Mouse (Mus musculus) stomach, embryonic 14.5 days (tissue): Measurements from ENCODE around the gene Ldlrap1. TPM values are rescaled to one million over a fixed set of nuclear protein-coding genes. Genes with fewer than 3 reads are reported as not detected.
A peak's percentile ranks its signal among the peaks of the same experiment; 100 is the strongest.

Experiments used
- ATAC-seq: fragments of 200-750 bp; cut with Nextera tagmentation; 2 replicates; pipeline ENCODE4 v1.8.0; 2017; ENCODE audit warnings: low read depth, moderate TSS enrichment; ENCODE audit not compliant: insufficient number of reproducible peaks, insufficient read depth, low FRiP score
- H3K27ac ChIP-seq: fragments of 300-500 bp; sonication (generic); 2 replicates; pipeline ENCODE4 v1.5.1; 2014; ENCODE audit warnings: mild to moderate bottlenecking, low read length, moderate library complexity, mixed read lengths
- H3K27me3 ChIP-seq: fragments of 300-500 bp; sonication (generic); 2 replicates; pipeline ENCODE4 v1.6.1; 2014; ENCODE audit warnings: low read length, control low read depth, mixed read lengths; ENCODE audit not compliant: control insufficient read depth, insufficient read depth
- H3K36me3 ChIP-seq: fragments of 300-500 bp; sonication (generic); 2 replicates; pipeline ENCODE4 v1.6.1; 2014; ENCODE audit warnings: mild to moderate bottlenecking, control low read depth, low read length, moderate library complexity, mixed read lengths; ENCODE audit not compliant: control insufficient read depth, insufficient read depth
- H3K4me1 ChIP-seq: fragments of 300-500 bp; sonication (generic); 2 replicates; pipeline ENCODE4 v1.6.1; 2014; ENCODE audit warnings: low read length, control low read depth, mixed read lengths; ENCODE audit not compliant: control insufficient read depth, insufficient read depth
- H3K4me2 ChIP-seq: fragments of 300-500 bp; sonication (generic); replicated peaks from 2 replicates; pipeline ENCODE4 v1.6.1; 2014; ENCODE audit warnings: low read depth, low read length, control low read depth
- H3K4me3 ChIP-seq: fragments of 300-500 bp; sonication (generic); 2 replicates; pipeline ENCODE4 v1.5.1; 2014; ENCODE audit warnings: low read depth, low read length, control low read depth
- H3K9ac ChIP-seq: fragments of 300-500 bp; sonication (generic); replicated peaks from 2 replicates; pipeline ENCODE4 v1.6.1; 2014; ENCODE audit warnings: low read depth, mild to moderate bottlenecking, control low read depth, low read length, moderate library complexity, mixed read lengths
- H3K9me3 ChIP-seq: fragments of 300-500 bp; sonication (generic); 2 replicates; pipeline ENCODE4 v1.6.1; 2016; ENCODE audit warnings: low read depth, low read length, control low read depth; ENCODE audit not compliant: control insufficient read depth
- WGBS: fragments of 180-500 bp; shearing (Covaris S2); extraction: QIAGEN DNeasy Blood & Tissue Kit; methylation state at CpG from one replicate; pipeline ENCODE4 v1.1.7; 2014; 5-methylcytosine and 5-hydroxymethylcytosine counted together
- polyA plus RNA-seq: library from polyadenylated mRNA; unstranded; fragments of >200 nt; fragmentation: Nextera tagmentation; extraction: Ambion mirVana; gene quantifications from 2 replicates; pipeline ENCODE4 v1.2.1, GENCODE M21; 2014

Ldlrap1 gene
- polyA plus RNA-seq, 1 experiment from 2014 or later = 18.9 TPM

DNA sequence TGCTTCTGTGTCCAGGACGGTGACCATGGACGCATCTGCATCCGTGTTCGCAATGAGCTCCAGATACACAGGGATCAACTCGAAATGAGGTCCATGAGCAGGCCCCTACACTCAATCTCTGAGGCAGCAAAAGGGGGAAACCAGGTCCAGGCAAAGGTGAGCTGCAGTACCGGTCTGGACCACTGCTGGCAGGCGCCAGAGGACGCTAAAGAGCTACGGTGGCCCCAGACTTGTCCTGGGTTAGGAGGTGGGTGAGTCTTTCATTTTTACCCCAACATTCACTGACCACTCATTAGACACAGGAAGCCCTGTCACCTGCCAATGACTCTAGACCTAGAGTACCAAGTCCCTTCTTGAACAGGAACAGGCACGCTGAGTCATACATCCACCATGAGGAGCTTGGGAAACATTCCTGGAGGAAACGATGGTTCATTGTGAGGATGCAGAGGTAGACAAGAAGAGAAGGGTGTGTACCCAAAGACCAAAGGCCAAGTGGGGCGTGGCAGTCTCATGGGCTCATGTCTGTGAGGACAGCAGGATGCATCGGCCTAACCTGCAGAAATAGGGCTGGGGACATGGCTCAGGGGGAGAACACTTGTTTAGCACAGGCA, 42.0 kb downstream of the Ldlrap1 start:
- Histone ChIP-seq H3K9me3 (no peaks in the 10 kb centered on the region), H3K36me3 (no peaks in the 10 kb centered on the region), H3K4me1 (peaks cover 20% of the 10 kb centered on the region; the same call in 1 of the 2 replicates), H3K4me3 (no peak overlapping the region), H3K27ac (no peak overlapping the region), H3K4me2 (no peak overlapping the region), H3K9ac (no peak overlapping the region), H3K27me3 (no peaks in the 10 kb centered on the region)
- ATAC-seq = no peak
- 66% methylated on average over 13 of the region's 13 CpGs for WGBS

DNA sequence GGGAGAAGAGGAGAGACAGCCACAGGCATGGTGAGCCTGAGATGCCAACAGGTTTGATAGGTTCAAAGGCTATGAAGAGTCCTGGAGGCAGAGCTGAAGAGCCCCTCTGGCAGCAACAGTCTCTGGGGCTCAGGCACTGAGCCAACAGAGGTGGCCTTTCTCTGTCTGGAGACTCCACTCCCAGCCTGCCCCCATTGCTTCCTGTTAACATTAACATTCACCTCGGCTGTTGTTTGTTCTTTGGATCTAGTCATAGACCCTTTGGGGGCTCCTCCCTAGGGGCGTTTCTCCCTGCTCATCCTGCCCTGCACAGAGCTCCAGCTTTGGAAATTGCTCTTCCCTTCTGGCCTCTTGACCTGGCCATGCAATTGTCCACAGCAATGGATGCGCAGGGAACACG, 42.9 kb downstream of the Ldlrap1 start:
- peaks cover 13% of the 10 kb centered on the region; the same call in 1 of the 2 replicates for H3K4me1 ChIP-seq
- 36% methylated on average over 4 of the region's 4 CpGs for WGBS
- no peaks in the 10 kb centered on the region for H3K27me3 ChIP-seq
- no peaks in the 10 kb centered on the region for H3K36me3 ChIP-seq
- no peak overlapping the region for H3K27ac ChIP-seq
- H3K9ac ChIP-seq = no peak overlapping the region
- ATAC-seq = no peak
- H3K4me3 ChIP-seq = no peak overlapping the region
- H3K9me3 ChIP-seq = no peaks in the 10 kb centered on the region
- no peak overlapping the region for H3K4me2 ChIP-seq

DNA sequence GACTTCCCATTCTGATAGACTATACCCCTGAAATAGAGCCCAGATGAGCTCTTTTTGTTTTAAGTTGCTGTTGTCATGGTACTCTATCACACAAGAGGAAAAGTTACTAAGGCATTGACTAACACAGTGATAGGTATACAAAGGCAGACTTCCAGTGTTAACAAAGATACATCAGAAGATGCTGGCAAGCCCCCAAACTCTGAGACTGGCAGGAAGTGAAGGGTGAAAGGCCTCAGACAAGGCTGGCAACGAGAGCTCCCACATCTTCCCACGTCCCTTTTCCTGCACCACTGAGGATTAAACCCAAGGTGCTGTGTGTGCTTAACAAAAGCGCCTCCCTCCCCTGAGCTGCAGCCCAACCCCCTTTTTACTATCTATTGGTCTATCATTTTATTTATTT, 44.6 kb downstream of the Ldlrap1 start:
- Histone ChIP-seq H3K36me3 (no peaks in the 10 kb centered on the region), H3K9me3 (no peaks in the 10 kb centered on the region)
- WGBS = 71% methylated on average over 3 of the region's 3 CpGs

DNA sequence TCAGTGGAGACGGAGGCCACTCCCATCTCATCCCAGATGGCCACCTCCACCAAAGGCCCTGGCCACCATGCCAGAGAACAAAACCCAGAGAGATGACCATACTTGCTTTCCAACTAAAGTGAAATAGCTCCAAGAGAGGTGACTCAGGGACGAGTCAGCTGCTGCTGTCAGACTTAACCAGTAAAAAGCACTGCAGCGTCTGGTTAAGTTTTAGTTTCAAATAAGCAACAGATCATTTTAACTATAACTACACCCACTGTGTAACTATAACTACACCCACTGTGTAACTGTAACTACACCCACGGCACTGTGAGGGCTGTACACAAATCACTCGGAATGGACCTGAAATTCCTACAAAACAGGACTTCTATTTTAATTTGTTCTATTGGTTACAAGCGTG, 46.7 kb downstream of the Ldlrap1 start:
- H3K4me1 ChIP-seq = peaks cover 11% of the 10 kb centered on the region; the same call in 1 of the 2 replicates
- no peak overlapping the region for H3K9ac ChIP-seq
- H3K27me3 ChIP-seq = no peaks in the 10 kb centered on the region
- no peak overlapping the region for H3K4me3 ChIP-seq
- no peaks in the 10 kb centered on the region for H3K9me3 ChIP-seq
- H3K36me3 ChIP-seq = no peaks in the 10 kb centered on the region
- H3K27ac ChIP-seq = no peak overlapping the region
- no peak for ATAC-seq
- no peak overlapping the region for H3K4me2 ChIP-seq
- WGBS = 81% methylated on average over 6 of the region's 6 CpGs

More for the DNA sequence above, 44.6 kb downstream of the Ldlrap1 start:
- Histone ChIP-seq H3K4me3 (no peak overlapping the region), H3K4me2 (no peak overlapping the region), H3K27me3 (no peaks in the 10 kb centered on the region), H3K4me1 (peaks cover 11% of the 10 kb centered on the region; the same call in 1 of the 2 replicates), H3K9ac (no peak overlapping the region), H3K27ac (no peak overlapping the region)
- no peak for ATAC-seq

- H3K27me3 ChIP-seq = no peaks in the 10 kb centered on the region
- no peak overlapping the region for H3K4me2 ChIP-seq
- ATAC-seq = no peak
These were observed 47.5 kb downstream of the Ldlrap1 start for GRCm38 (mm10) chr4:134720371-134720770.

DNA sequence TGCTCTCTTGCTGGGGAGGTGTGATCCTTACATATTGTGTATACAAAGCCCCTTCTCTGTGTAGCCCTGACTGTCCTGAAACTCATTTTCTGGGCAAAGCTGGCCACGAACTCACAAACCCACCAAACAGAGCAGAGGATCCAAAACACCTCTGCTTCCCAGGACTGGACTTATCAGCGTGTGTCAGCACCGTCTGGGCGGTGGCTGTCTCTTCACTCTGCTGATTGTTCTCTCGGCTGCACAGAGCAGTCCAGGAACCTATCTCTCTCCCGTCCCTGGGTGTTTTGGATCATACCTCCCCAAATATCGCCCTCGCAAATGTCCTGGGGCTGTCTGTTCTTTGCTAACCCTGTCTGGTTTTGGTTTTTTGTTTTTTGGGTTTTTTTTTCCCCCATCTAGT, 48.3 kb downstream of the Ldlrap1 start:
- Histone ChIP-seq H3K27me3 (no peaks in the 10 kb centered on the region), H3K4me3 (no peak overlapping the region), H3K4me1 (0 out of 2 replicates have a peak, but pooled peaks cover under 1% of the 10 kb centered on the region), H3K9ac (no peak overlapping the region), H3K9me3 (no peaks in the 10 kb centered on the region), H3K27ac (no peak overlapping the region), H3K4me2 (no peak overlapping the region), H3K36me3 (no peaks in the 10 kb centered on the region)
- ATAC-seq = no peak
- WGBS = 79% methylated on average over 8 of the region's 8 CpGs

More at GRCm38 (mm10) chr4:134720371-134720770, 47.5 kb downstream of the Ldlrap1 start:
- H3K9ac ChIP-seq = no peak overlapping the region
- H3K4me1 ChIP-seq = peaks cover 8% of the 10 kb centered on the region; the same call in 1 of the 2 replicates
- WGBS = 66% methylated on average over 3 of the region's 3 CpGs
- H3K9me3 ChIP-seq = no peaks in the 10 kb centered on the region
- H3K27ac ChIP-seq = no peak overlapping the region
- H3K4me3 ChIP-seq = no peak overlapping the region
- H3K36me3 ChIP-seq = no peaks in the 10 kb centered on the region

DNA sequence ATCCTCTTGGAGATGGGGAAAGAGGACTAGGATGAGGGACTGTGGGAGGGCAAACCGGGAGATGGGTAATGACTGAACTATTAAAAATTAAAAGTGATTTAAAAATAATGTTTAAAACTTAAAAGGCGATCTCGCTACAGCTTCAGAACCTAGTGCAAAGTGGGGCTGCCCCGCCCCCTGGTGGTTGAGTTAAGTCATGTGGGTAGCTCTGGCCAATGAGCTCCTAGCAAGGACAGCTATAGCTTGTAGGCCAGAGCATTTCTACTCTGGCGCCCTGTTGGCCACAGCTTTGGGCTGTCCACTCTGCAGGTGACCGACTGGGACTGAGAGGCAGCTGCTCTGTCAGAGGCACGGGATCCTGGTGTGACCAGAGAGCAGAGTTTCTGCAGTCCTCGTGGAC, 53.9 kb downstream of the Ldlrap1 start:
- Histone ChIP-seq H3K36me3 (no peaks in the 10 kb centered on the region), H3K4me3 (no peak overlapping the region), H3K27ac (no peak overlapping the region), H3K9ac (no peak overlapping the region), H3K4me1 (no peaks in the 10 kb centered on the region), H3K9me3 (no peaks in the 10 kb centered on the region), H3K4me2 (no peak overlapping the region), H3K27me3 (no peaks in the 10 kb centered on the region)
- peak; percentile 83 for ATAC-seq
- 6% methylated on average over 8 of the region's 8 CpGs for WGBS

DNA sequence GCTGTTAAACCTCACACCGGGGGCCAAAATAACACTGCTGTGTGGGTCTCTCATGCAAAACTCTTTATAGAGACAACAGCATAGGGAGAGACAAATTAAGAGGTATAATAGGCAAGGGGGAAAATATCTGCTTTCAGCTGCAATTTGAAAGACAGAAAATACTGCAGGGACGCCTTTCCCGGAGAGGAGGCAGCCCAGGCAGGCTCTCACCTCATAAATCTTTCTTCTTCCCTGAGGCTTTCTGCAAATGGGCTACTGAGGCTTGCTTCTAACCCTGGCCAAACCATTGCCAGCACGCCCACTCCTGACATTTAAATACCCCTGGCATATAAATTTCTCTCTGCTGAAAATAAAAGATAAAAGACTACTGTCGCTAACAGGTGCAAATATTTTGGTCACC, 62.5 kb downstream of the Ldlrap1 start:
- peaks cover 10% of the 10 kb centered on the region; the same call in 1 of the 2 replicates for H3K27me3 ChIP-seq
- no peak overlapping the region for H3K9ac ChIP-seq
- no peaks in the 10 kb centered on the region for H3K36me3 ChIP-seq
- 39% methylated on average over 5 of the region's 5 CpGs for WGBS
- H3K4me1 ChIP-seq = 0 out of 2 replicates have a peak, but pooled peaks cover 3% of the 10 kb centered on the region
- ATAC-seq = no peak
- H3K4me3 ChIP-seq = no peak overlapping the region
- no peaks in the 10 kb centered on the region for H3K9me3 ChIP-seq
- no peak overlapping the region for H3K4me2 ChIP-seq
- no peak overlapping the region for H3K27ac ChIP-seq

GRCm38 (mm10) chr4:134704590-134704989, 63.2 kb downstream of the Ldlrap1 start:
- under 1% methylated on average over 21 of the region's 21 CpGs for WGBS
- ATAC-seq = no peak
- H3K27ac ChIP-seq = no peak overlapping the region
- 0 out of 2 replicates have a peak, but pooled peaks cover 3% of the 10 kb centered on the region for H3K4me1 ChIP-seq
- H3K9me3 ChIP-seq = no peaks in the 10 kb centered on the region
- peak overlapping the region; percentile 57 for H3K4me3 ChIP-seq
- no peaks in the 10 kb centered on the region for H3K36me3 ChIP-seq
- H3K27me3 ChIP-seq = peaks cover 10% of the 10 kb centered on the region; the same call in 1 of the 2 replicates
- no peak overlapping the region for H3K9ac ChIP-seq
- H3K4me2 ChIP-seq = peak overlapping the region; percentile 99
